Mouse (Mus musculus) erythroid progenitor cell, adult 5-6 weeks (primary cell): ENCODE measurements around the gene Gal3st2. TPM values are rescaled to one million over a fixed set of nuclear protein-coding genes. Genes with fewer than 3 reads are reported as not detected.
"Not testable (repeated sequence)": the region's sequence is repeated elsewhere in the genome, so short reads cannot be mapped to it uniquely, and the experiment has no call there.

ENCODE experiments used
- ATAC-seq: replicated peaks from 2 replicates; pipeline ENCODE4 v1.8.0; 2016; ENCODE audit warnings: moderate number of reproducible peaks, mild to moderate bottlenecking, moderate TSS enrichment, inconsistent platforms; ENCODE audit not compliant: poor library complexity, low FRiP score, severe bottlenecking
- total RNA-seq, 2 experiments: library from RNA; stranded (forward) in 1 of 2; stranded (reverse) in 1 of 2; fragments of 150-400 nt in 1 of 2; fragments of 186-747, 209-891 nt in 1 of 2; gene quantifications; 2 replicates each; pipeline versions ENCODE4 v1.2.3 to v1.2.4; 2015 to 2017; ENCODE audit warnings: low replicate concordance in 2 of 2

The Gal3st2 gene
- total RNA-seq, 2 experiments from 2014 or later, result not detected

- ATAC-seq, result no peak
Measured at GRCm38 (mm10) chr1:93857991-93858390, 3.1 kb upstream of the Gal3st2 start.

GRCm38 (mm10) chr1:93859619-93860018, 1.5 kb upstream of the Gal3st2 start:
- no peak for ATAC-seq

GRCm38 (mm10) chr1:93871594-93872105, 10.5 kb downstream of the Gal3st2 start:
- ATAC-seq, result not testable (repeated sequence)

GRCm38 (mm10) chr1:93874405-93874804, 13.3 kb downstream of the Gal3st2 start:
- not testable (repeated sequence) for ATAC-seq

- ATAC-seq, result not testable (repeated sequence)
Measured at GRCm38 (mm10) chr1:93881778-93882177, 20.7 kb downstream of the Gal3st2 start.

- ATAC-seq, result not testable (repeated sequence)
Measured at GRCm38 (mm10) chr1:93890936-93891335, 29.8 kb downstream of the Gal3st2 start.

- ATAC-seq, result not testable (repeated sequence)
Measured at GRCm38 (mm10) chr1:93897395-93897794, 36.3 kb downstream of the Gal3st2 start.

GRCm38 (mm10) chr1:93901291-93901690, 40.2 kb downstream of the Gal3st2 start:
- ATAC-seq, result not testable (repeated sequence)

GRCm38 (mm10) chr1:93906690-93907089, 45.6 kb downstream of the Gal3st2 start:
- ATAC-seq, result not testable (repeated sequence)

- peak; percentile 75 for ATAC-seq
Measured at GRCm38 (mm10) chr1:93908977-93909586, 48.0 kb downstream of the Gal3st2 start.

GRCm38 (mm10) chr1:93911877-93912276, 50.8 kb downstream of the Gal3st2 start:
- ATAC-seq, result not testable (repeated sequence)

- ATAC-seq, result not testable (repeated sequence)
Measured at GRCm38 (mm10) chr1:93917160-93917559, 56.1 kb downstream of the Gal3st2 start.

GRCm38 (mm10) chr1:93918011-93918410, 56.9 kb downstream of the Gal3st2 start, which contains the start of gene Gal3st2b:
Gal3st2b (plus strand) TSS chr1:93918311.
- ATAC-seq, result not testable (repeated sequence)

- not testable (repeated sequence) for ATAC-seq
Measured at GRCm38 (mm10) chr1:93918775-93919174, 57.7 kb downstream of the Gal3st2 start.

GRCm38 (mm10) chr1:93919321-93919720, 58.2 kb downstream of the Gal3st2 start:
- not testable (repeated sequence) for ATAC-seq

- not testable (repeated sequence) for ATAC-seq
Measured at GRCm38 (mm10) chr1:93922609-93923008, 61.5 kb downstream of the Gal3st2 start.

GRCm38 (mm10) chr1:93923098-93923497, 62.0 kb downstream of the Gal3st2 start:
- ATAC-seq, result not testable (repeated sequence)

Other genes starting within 250 kb of the Gal3st2 start
- gene Stk25, start 202.6 kb upstream of the Gal3st2 start, total RNA-seq (2015; ENCODE audit: low replicate concordance), result 28.5 and 36.5 TPM in 2 replicates
- 33.5 and 52.2 TPM in 2 replicates for gene Stk25, start 202.6 kb upstream of the Gal3st2 start, total RNA-seq (2017; ENCODE audit: low replicate concordance)
- gene Bok, start 175.6 kb upstream of the Gal3st2 start, total RNA-seq (2015; ENCODE audit: low replicate concordance), result not detected in 2 replicates
- gene Bok, start 175.6 kb upstream of the Gal3st2 start, total RNA-seq (2017; ENCODE audit: low replicate concordance), result not detected in 2 replicates
- 67.8 and 91.4 TPM in 2 replicates for gene Atg4b, start 109.8 kb upstream of the Gal3st2 start, total RNA-seq (2015; ENCODE audit: low replicate concordance)
- gene Atg4b, start 109.8 kb upstream of the Gal3st2 start, total RNA-seq (2017; ENCODE audit: low replicate concordance), result 116 and 166 TPM in 2 replicates
- gene Thap4, start 106.4 kb upstream of the Gal3st2 start, total RNA-seq (2015; ENCODE audit: low replicate concordance), result 1.1 and 30.6 TPM in 2 replicates
- gene Thap4, start 106.4 kb upstream of the Gal3st2 start, total RNA-seq (2017; ENCODE audit: low replicate concordance), result 3.1 and 14.1 TPM in 2 replicates
- 135 and 183 TPM in 2 replicates for gene Dtymk, start 59.4 kb upstream of the Gal3st2 start, total RNA-seq (2015; ENCODE audit: low replicate concordance)
- gene Dtymk, start 59.4 kb upstream of the Gal3st2 start, total RNA-seq (2017; ENCODE audit: low replicate concordance), result 123 and 140 TPM in 2 replicates
- 10.5 and 18.4 TPM in 2 replicates for gene Ing5, start 57.3 kb upstream of the Gal3st2 start, total RNA-seq (2015; ENCODE audit: low replicate concordance)
- gene Ing5, start 57.3 kb upstream of the Gal3st2 start, total RNA-seq (2017; ENCODE audit: low replicate concordance), result 23.2 and 41.9 TPM in 2 replicates
- gene D2hgdh, start 36.4 kb upstream of the Gal3st2 start, total RNA-seq (2015; ENCODE audit: low replicate concordance), result 4.0 and 18.4 TPM in 2 replicates
- gene D2hgdh, start 36.4 kb upstream of the Gal3st2 start, total RNA-seq (2017; ENCODE audit: low replicate concordance), result 5.6 and 10.1 TPM in 2 replicates
- 0.72 TPM in 1 of 2 replicates, not detected in the other for gene Gal3st2b, start 57.0 kb downstream of the Gal3st2 start, total RNA-seq (2015; ENCODE audit: low replicate concordance)
- not detected in 2 replicates for gene Gal3st2b, start 57.0 kb downstream of the Gal3st2 start, total RNA-seq (2017; ENCODE audit: low replicate concordance)
- not detected in 2 replicates for gene Gal3st2c, start 129.2 kb downstream of the Gal3st2 start, total RNA-seq (2015; ENCODE audit: low replicate concordance)
- gene Gal3st2c, start 129.2 kb downstream of the Gal3st2 start, total RNA-seq (2017; ENCODE audit: low replicate concordance), result not detected in 2 replicates
- not detected in 2 replicates for gene Neu4, start 159.1 kb downstream of the Gal3st2 start, total RNA-seq (2015; ENCODE audit: low replicate concordance)
- not detected in 2 replicates for gene Neu4, start 159.1 kb downstream of the Gal3st2 start, total RNA-seq (2017; ENCODE audit: low replicate concordance)
- not detected in 2 replicates for gene Pdcd1, start 191.2 kb downstream of the Gal3st2 start, total RNA-seq (2015; ENCODE audit: low replicate concordance)
- gene Pdcd1, start 191.2 kb downstream of the Gal3st2 start, total RNA-seq (2017; ENCODE audit: low replicate concordance), result 1.3 TPM in 1 of 2 replicates, not detected in the other